Mouse (Mus musculus) E14TG2a.4 (cell line): ENCODE results near the gene Nos1.

ENCODE experiments used
- CTCF ChIP-seq: conservative IDR thresholded peaks from 2 replicates; pipeline ENCODE4 v1.5.1; 2014; ENCODE audit warnings: low read length
- NANOG ChIP-seq: IDR thresholded peaks from 2 replicates; pipeline ENCODE4 v1.6.1; 2014; ENCODE audit warnings: borderline replicate concordance, low read length, mixed read lengths
- POU5F1 ChIP-seq: IDR thresholded peaks from 2 replicates; pipeline ENCODE4 v1.6.1; 2014; ENCODE audit warnings: low read length, borderline replicate concordance

- TF ChIP-seq CTCF, result no peak
- no peak for TF ChIP-seq POU5F1
- no peak for TF ChIP-seq NANOG
Measured at GRCm38 (mm10) chr5:117953893-117954292, 173.1 kb downstream of the Nos1 start.
